Mouse (Mus musculus) left cerebral cortex, postnatal 25 days (tissue): ENCODE measurements around the gene Islr2. TPM values are rescaled to one million over a fixed set of nuclear protein-coding genes. Genes with fewer than 3 reads are reported as not detected.

Source experiments
- DNase-seq, 2 experiments: peaks; one replicate each; pipeline ENCODE4 v3.0.0; 2022; ENCODE audit warnings: low spot score in 2 of 2, mixed read lengths in 1 of 2
- intact Hi-C: fragments of 180-260 bp; cut with DNase I; formaldehyde crosslinking; loops from one replicate; pipeline ENCODE4 v1.15.1; 2025
- total RNA-seq, 2 experiments: library from RNA; stranded (reverse); gene quantifications; 2 replicates each; pipeline ENCODE4 v1.2.3; 2021

Islr2 gene
- total RNA-seq, 2 experiments from 2014 or later, result 72.2 to 76.7 TPM

DNA sequence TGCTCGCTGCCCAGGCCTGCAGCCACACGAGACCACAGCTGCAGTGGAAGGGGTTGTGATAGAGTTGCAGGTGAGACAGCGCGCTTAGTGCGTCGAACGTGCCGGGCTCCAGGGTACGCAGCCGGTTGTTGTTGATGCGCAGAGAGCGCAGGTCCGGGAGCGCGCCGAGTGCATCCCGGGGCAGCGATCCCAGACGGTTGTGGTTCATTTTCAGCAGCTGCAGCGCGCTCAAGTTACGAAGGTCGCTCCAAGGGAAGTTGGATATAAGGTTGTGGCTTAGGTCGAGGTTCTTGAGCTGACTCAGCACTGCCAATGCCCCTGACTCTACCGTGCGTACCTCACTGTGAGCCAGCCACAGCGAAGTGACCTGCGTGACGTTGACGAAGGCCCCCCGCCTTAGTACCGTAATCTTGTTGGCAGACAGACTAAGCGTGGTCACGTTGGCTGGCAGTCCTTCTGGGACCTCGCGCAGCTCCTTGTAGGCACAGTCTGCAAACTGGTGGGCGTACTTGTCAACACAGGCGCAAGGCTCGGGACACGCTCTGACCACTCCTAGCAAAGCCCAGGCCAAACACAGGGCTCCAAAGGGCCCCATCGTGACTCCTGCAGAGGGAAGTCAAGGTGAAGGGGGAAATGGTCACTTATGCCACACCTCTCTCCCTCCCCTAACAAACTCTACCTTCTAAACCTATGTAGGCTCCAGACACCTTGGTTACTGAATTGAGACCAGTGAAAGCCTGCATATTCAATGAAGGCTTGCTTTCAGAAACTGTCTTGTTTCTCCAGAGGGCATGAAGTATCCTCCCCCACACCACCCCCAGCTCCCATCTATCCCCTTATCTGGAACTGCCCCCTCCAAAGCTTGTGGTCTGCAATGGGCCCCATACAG, 4.5 kb downstream of the Islr2 start:
- intact Hi-C loops, result loop anchor here (2.0 to 10.0 kb wide), 2 partner anchors 89 to 265 kb away; no protein-coding TSS in a partner anchor
- peak; percentile 52 to 59 for DNase-seq

DNA sequence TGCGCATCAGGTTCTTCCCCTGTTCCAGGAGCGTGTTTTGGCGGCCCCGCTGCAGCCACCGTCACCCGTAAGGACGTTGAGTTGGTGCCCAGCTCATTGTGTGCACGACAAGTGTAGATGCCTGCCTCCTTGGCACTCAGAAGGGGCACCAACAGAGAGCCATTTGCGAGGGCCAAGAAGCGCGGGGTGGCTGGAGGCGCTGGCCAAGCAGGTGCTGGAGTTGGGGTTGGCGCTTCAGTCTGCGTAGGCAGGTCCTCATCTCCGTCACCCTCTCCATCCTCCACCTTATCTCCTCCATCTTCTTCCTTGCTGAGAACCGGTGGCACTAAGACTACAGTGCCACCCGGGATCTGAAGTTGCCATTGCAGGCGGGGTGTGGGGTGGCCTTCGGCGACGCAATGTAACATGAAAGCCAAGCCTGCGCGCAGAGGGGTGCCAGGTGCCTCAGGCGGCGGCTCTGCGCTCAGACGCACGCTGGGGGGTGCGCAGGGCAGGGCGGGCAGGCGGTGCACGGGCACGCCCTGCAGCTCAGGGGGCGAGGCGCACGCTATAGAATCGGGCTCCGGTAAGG, 5.2 kb downstream of the Islr2 start:
- peak; percentile 25 to 51 for DNase-seq
- intact Hi-C loops, result loop anchor here (1.0 kb wide), 1 partner anchor 23 kb away; no protein-coding TSS in a partner anchor

DNA sequence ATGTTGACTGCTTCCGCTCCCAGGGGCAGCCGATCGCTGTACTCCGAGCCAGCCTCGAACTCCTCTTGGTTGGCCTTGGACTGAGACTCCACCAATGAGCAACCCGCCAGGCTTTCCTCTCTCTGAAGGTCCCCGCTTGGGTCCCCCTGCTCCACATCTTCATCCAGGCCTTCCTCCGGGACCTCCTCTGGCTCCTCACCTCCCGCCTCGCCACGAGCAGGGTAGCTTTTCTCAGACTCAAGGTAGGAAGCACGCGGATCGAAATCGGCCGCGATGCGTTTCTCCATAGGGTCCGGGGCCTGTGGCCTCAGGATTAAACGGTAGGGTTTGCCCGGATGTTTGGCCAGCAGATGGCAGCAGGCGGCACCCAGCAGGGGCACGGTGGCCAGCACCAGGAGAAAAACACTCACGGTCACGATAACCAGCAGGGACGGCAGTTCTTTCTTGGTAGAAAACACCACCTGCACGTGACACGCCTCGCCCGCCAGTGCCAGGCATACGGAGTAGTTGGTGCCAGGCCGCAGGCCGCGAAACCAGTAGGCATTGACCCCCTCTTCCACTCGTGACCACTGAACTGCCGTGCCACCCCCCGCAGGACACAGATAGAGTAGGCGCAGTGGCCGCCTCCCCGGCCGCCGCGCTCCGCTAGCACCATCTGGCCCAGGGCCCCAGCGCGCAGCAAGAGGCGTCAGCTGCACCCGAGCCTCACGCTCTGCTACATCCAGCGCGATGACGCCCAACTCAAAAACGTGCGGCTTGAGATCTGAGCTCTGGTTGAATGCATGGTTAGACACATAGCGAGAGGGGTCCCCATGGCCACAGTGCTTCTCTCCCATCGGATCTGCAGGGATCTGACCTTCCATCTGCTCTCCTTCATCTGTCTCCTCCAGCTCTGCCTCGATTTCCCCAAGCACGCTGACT, 6.1 kb downstream of the Islr2 start:
- DNase-seq, result peak; percentile 70 to 74
- intact Hi-C loops, result loop anchor here (1.0 kb wide), 1 partner anchor 22 kb away; no protein-coding TSS in a partner anchor

DNA sequence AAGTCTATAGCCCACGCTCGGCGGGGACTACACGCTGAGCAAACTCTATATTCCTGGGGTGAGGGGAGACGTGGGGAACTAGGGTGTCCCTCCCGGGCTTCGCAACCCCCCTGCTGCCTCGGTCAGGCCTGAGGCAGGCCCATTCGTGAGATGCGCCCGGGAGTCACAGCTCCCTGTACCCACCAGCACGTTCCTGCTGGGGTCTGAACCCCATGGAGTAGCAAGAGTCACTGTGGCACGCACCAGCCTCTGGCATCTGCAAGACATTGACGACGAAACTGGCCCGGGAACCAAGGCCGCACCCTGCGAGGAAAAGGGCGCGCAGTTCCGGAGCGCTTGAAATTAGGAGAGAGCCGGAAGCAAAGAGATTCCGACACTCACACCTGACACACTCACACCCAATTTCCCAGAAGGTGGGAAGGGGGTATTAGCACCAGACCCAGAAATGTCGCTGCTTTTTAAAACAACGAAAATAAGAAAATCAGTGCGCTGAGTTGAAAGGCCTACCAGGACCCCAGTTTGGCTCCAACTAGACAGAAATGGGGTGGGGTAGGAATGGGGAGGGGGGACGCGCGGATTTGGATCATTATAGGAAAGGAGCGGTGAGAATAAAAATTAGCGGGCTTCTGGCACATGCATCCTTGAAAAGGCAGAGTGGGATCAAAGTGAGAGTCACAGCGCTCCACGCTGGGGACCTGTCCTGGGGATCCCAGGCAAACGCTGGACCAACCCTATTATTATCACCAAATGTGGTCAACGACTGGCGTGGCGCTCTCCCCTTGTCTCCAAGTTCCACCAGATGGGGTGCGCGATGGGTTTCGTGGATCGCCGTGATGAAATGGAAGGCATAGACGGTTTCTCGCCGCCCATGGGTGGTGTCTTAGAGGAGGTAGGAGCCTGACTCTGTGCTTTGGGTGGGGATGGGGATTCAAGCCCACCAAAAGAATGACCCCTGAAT, 7.2 kb downstream of the Islr2 start:
- intact Hi-C loops, result no loop called here
- no peak for DNase-seq

DNA sequence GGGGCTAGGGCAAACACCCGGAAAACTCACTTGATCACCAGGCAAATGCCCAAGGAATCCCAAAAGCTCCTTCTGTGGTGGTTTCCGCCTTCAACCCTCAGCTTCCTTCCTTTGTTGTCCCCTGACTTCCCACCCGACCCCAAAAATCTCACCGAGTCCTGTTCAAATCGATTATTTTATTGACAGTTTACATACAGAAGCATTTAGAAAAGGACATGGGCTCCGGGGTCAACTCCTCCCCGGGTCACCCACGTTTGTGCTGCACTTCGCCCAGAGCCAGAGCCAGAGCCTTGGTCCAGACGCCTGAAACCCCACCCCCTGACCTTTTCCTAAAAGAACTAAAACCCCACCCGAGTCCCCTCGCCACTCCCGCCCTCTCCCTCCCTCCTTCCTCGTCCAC, 8.0 kb downstream of the Islr2 start:
- DNase-seq, result no peak
- intact Hi-C loops, result no loop called here

DNA sequence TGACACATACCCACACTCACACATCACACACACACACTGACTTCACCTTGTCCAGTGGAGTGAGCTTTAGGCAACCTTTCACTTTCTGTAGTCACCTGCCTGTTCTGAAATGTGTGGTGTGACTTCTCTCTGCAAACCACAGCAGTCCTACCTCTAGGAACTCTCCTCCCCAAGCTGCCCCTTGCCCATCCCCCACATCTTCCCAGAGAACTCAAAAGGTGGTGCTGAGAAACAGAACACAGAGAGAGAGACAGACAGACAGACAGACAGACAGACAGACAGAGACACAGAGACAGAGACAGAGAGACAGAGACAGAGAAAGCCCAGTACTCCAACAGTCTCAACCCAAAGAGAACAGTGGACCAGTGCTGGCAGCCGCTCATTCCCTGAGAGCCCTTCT, 8.4 kb downstream of the Islr2 start:
- no peak for DNase-seq

DNA sequence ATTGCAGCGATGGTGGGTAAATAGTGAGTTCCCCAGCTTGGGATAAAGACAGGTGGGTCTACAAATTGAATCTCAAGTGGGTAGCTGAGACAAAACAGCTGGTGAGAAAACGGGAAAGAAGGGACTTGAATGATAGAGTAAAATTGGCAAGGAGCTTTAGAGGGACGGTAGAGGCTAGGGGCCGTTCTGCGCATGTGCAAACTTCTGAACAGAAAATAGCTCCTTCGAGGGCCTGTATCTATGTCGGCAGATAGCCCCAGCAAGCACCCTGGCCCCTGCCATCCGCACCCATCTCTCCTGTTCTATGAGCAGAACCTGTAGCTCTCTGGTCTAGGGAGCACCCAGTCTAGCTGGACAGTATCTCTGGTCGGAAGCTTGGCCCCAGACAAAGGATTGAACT, 9.9 kb downstream of the Islr2 start:
- intact Hi-C loops, result no loop called here

More for the DNA sequence above, 8.4 kb downstream of the Islr2 start:
- intact Hi-C loops, result no loop called here

DNA sequence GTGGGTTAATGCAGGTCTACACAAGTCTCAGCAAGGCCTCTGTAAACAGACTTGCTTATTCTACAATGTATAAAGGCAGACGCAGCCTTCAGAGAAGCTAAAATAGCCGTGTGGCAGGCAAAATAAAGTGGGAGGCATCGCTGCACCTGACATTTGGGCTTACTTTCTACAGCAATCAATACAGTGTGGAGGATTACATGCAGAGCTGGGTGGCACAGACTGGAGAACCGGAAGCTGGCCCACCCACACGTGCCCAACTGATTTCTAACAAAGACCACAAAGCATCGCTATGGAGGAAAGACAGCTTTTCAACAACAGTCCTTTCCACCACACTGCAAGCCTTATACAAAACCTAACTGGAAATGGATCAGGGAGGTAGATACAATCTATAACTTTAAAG, 19.7 kb downstream of the Islr2 start:
- intact Hi-C loops, result no loop called here
- DNase-seq, result peak in 1 of 2 experiments; percentile 44

More for the DNA sequence above, 9.9 kb downstream of the Islr2 start:
- no peak for DNase-seq

DNA sequence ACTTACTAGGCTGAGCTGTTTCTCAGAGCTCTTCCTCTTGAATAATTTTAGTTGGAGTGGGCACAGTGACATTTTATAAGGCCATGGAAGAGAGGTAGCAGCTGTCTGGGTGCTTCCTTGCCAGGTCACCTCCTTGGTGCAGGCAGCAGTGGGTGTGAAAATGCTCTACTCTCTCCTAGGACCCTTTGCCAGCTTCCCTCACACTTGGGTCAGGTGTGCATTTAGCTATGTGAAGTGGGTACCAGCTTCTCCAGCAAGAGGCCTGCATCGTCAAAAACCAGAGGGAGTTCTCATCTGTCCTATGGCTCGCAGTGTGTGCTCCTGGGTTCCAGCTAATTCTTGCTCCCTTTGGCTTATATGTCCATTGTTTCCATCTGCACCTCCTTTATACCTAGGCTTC, 24.7 kb downstream of the Islr2 start:
- intact Hi-C loops, result no loop called here
- no peak for DNase-seq

DNA sequence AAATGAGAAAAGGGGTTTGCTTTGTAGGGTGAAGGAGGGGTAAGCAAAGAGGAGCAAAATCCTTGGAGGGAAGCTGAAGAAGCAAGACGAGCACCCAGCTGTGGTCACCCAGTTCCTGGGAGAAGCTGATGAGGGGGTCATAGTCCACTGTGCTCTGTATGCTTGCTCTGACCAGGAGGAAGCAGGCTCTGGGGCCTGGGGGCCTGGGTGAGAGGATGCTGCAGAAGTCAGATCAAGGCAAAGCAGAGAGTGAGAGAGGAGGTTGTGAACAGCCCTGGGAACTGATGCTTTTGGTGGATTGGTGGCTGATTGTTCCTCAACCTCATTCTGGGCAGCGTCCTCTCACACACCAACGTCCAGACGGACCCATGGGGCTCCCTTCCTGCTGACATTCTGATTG, 27.0 kb downstream of the Islr2 start:
- no peak for DNase-seq
- intact Hi-C loops, result loop anchor here (2.0 kb wide), 1 partner anchor 110 kb away; no protein-coding TSS in a partner anchor

DNA sequence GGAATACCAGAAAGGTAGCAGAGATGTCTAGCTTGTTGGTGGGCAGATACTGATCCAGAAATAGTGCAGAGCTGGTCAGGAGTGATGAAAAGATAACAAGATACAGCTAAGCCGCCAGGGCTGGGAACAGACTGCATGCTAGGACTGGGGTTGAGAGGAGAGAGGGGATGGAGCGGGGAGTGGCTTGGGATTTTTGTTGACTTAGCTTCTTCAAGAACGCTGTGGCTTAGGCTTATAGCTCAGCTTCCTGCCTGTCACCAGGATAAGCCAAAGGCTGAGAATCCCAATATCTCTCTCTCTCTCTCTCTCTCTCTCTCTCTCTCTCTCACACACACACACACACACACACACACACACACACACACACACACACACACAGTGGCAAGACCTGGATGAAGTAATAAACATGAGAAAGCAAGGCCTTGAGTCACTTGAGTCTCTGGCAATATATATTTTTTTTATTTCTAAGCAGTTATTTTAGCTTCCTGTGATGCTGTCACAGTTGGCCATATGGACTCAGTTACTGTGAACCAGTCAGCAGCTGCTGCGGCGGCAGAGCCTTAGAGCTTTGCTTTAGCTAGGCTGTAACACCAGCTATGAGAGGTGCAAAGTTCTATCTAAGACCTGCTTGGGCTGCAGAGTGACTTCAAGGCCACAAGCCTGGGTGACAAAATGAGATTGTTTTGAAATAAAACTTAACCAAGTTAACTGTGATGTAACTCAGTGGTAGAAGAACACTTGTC, 28.2 kb downstream of the Islr2 start:
- DNase-seq, result peak; percentile 73 to 92
- intact Hi-C loops, result loop anchor here (1.0 to 2.0 kb wide), 3 partner anchors 22 to 109 kb away; no protein-coding TSS in a partner anchor

DNA sequence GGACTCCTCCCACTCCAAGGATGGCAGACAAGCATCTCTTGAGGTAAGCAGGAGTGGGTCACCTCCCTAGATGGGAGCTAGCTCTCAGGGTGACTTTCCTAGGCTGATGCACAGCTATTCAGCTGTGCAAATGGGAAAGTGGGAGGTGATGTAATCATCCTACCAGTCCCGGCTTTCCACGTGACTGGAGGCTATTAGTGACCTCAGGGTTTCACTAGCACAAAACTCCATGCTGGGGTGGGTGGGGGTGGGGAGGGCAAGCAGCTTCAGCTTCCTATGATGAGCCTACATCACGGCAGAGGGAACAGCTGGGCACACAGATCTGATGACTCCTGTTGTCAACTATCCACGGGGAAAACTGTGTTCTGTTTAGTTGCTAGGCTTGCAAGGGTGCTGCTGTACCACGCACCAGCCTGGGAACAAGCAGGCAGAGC, 29.3 kb downstream of the Islr2 start:
- intact Hi-C loops, result no loop called here
- peak; percentile 62 to 71 for DNase-seq

DNA sequence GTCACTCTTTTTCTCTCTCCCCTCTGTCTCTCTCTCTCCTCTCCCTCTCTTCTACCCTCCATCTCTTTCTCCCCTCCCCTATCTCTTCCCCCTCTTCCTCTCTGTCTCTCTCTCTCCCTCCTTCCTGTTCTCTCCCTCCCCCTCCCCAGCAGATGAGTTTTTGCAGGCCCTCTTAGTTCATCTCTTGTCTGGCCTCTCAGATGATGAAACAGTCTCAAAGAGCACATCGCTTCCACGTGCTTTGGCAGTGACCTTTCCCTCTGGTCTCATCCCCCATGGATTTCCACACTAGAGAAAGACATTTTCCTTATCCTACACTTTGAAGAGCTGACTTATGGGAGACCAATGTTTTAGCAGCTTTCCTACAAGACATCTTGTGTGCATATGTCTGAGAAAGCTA, 31.3 kb downstream of the Islr2 start:
- no peak for DNase-seq
- intact Hi-C loops, result no loop called here

DNA sequence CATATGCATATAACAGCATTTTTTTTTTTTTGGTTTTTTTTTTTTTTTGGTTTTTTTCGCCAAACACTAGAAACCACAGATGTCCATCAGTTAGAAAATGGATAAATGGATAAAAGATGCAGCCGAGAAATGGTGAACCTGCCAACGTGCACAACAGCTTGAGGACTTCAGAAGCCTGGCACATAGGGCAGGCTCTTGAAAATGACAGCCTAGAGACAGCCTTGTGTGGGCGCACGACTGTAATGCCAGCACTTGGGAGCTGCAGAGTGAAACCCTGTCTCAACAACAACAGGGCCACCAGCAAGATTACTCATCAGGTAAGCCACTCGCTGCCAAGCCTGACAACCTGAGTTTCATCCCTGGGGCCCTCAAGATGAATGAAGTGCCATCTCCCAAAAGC, 34.7 kb downstream of the Islr2 start:
- DNase-seq, result peak in 1 of 2 experiments; percentile 37
- intact Hi-C loops, result loop anchor here (5.0 kb wide), 1 partner anchor 52 kb away; the partner anchor contains the start of gene Ccdc33

DNA sequence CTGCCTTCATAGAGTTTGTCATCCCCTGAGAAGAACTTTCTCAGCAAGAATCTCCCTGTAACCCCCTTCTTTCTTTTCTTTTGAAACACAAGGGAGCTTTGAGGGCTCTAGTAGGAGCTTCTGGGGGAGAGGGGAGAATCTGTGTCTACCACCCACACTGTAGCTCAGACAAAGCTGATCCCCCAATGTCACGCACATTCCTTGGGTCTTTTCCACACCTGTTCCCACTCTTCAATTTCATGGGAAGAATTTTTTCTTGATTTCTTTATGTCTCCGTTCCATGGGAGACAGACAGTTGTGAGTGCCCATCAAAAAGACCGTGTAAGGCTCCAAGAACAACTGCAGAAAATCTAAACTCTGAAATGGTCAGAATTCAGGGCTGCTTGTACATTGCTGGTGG, 35.2 kb downstream of the Islr2 start:
- intact Hi-C loops, result loop anchor here (5.0 kb wide), 1 partner anchor 52 kb away; the partner anchor contains the start of gene Ccdc33

DNA sequence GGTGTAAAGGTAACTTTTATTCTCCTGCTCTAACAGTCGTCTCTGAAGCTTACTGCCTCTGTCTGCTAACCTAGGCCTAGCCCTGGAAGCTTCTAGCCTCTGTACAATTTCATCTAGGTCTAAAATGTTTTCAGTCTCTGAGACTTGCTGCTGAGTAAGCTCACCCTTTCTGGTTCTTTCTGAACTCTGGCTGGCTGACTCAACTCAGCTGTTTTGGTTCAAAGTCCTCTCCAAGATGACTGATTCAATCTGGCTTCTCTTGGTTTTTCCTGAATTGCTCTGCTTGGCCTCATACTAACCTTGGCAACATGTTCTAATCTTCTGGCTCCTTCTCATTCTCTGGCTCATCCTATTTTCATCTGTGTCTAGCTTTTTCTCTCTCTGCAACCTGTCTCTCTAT, 38.3 kb downstream of the Islr2 start:
- no peak for DNase-seq
- intact Hi-C loops, result loop anchor here (5.0 kb wide), 1 partner anchor 48 kb away; the partner anchor contains the start of gene Ccdc33

More for the DNA sequence above, 35.2 kb downstream of the Islr2 start:
- DNase-seq, result no peak

DNA sequence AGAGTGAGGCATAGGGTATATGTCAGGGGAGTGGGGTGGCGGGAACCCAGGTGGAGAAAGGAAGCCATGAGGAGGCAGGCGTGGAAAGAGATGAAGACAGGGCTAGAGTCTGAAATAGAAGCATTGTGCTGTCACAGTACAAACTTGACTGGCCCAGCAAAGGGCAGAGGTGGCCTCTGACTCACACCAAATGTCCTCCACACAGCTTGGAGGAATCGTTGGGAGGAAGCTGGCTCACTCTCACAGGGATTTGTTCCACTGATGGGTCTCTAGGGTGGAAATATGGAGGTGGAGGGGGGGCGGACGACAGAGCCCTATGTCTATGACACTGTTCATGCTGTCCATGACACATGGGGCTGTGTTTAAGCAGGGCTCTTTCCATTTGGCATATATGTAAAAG, 41.0 kb downstream of the Islr2 start:
- no peak for DNase-seq
- intact Hi-C loops, result no loop called here

DNA sequence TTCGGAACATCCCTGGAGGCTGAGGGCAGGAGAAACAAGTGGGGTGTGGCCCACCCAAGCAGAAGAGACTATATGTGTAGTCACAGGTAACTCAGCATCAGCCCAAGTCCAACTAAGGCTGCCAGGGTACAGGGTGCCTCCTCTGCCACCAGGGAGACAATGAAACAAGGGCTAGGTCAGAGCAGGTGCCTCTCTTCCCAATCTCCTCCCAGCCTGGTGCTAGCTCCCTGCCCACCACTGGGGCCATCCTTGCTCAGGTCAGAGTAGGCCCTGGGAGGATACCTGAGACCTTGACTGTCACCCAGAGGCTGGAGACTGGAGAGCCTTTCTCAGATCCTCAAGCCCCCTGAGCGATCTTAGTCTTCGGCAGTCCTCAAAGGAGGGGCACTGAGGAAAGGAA, 41.9 kb downstream of the Islr2 start:
- DNase-seq, result no peak
- intact Hi-C loops, result no loop called here
